Mouse (Mus musculus) MEL (cell line): ENCODE results near the gene Rexo1. TPM values are rescaled to one million over a fixed set of nuclear protein-coding genes. Genes with fewer than 3 reads are reported as not detected.

ENCODE experiments used
- DNase-seq: peaks from one replicate; pipeline ENCODE4 v3.0.0; 2011; ENCODE audit warnings: low read depth, low spot score
- H3K27ac ChIP-seq: 2 replicates; pipeline ENCODE4 v1.5.1; 2012; ENCODE audit warnings: low read depth, mild to moderate bottlenecking, control low read depth, low read length, moderate library complexity; ENCODE audit not compliant: control insufficient read depth
- H3K27me3 ChIP-seq, 2 experiments: fragments of 150-350 bp in 1 of 2; sonication (generic) in 1 of 2; 2 replicates each; pipeline ENCODE4 v1.6.1; 2012; ENCODE audit warnings: low read length in 2 of 2, mild to moderate bottlenecking in 2 of 2, improper control_type of control experiment in 1 of 2, moderate library complexity in 1 of 2; ENCODE audit not compliant: insufficient read depth in 2 of 2, control insufficient read depth in 1 of 2
- H3K36me3 ChIP-seq, 2 experiments: 2 replicates each; pipeline ENCODE4 v1.6.1; 2012 to 2014; ENCODE audit warnings: low read length in 2 of 2, improper control_type of control experiment in 1 of 2, inconsistent platforms in 1 of 2, mild to moderate bottlenecking in 1 of 2; ENCODE audit not compliant: insufficient read depth in 2 of 2, control insufficient read depth in 1 of 2
- H3K4me1 ChIP-seq, 2 experiments: fragments of 150-350 bp in 1 of 2; sonication (generic) in 1 of 2; 2 replicates each; pipeline ENCODE4 v1.6.1; 2012; ENCODE audit warnings: low read length in 2 of 2, improper control_type of control experiment in 1 of 2, mild to moderate bottlenecking in 1 of 2; ENCODE audit not compliant: insufficient read depth in 2 of 2, control insufficient read depth in 1 of 2
- H3K4me3 ChIP-seq, 2 experiments: fragments of 150-350 bp in 1 of 2; sonication (generic) in 1 of 2; 2 replicates each; pipeline ENCODE4 v1.5.1; 2012; ENCODE audit warnings: low read depth in 2 of 2, low read length in 2 of 2, mild to moderate bottlenecking in 2 of 2, moderate library complexity in 2 of 2, control low read depth in 1 of 2, improper control_type of control experiment in 1 of 2; ENCODE audit not compliant: control insufficient read depth in 1 of 2, insufficient read depth in 1 of 2
- H3K79me2 ChIP-seq: 2 replicates; pipeline ENCODE4 v1.6.1; 2012; ENCODE audit warnings: mild to moderate bottlenecking, low read length, moderate library complexity; ENCODE audit not compliant: control insufficient read depth, poor library complexity, insufficient read depth
- H3K9ac ChIP-seq: 2 replicates; pipeline ENCODE4 v1.6.1; 2012; ENCODE audit warnings: low read depth, mild to moderate bottlenecking, control low read depth, low read length, moderate library complexity; ENCODE audit not compliant: control insufficient read depth, poor library complexity, severe bottlenecking
- H3K9me3 ChIP-seq: fragments of 150-350 bp; sonication (generic); replicated peaks from 2 replicates; pipeline ENCODE4 v1.6.1; 2012; ENCODE audit warnings: mild to moderate bottlenecking, low read length, improper control_type of control experiment, moderate library complexity; ENCODE audit not compliant: insufficient read depth
- BHLHE40 ChIP-seq: IDR thresholded peaks from 2 replicates; pipeline ENCODE4 v1.6.1; 2012; ENCODE audit warnings: low read depth, mild to moderate bottlenecking, inconsistent platforms, low read length, improper control_type of control experiment, borderline replicate concordance
- CHD2 ChIP-seq: IDR thresholded peaks from 2 replicates; pipeline ENCODE4 v1.6.1; 2011; ENCODE audit warnings: low read length, improper control_type of control experiment
- ELF1 ChIP-seq: IDR thresholded peaks from 2 replicates; pipeline ENCODE4 v1.6.1; 2014; ENCODE audit warnings: low read depth, mild to moderate bottlenecking, inconsistent platforms, low read length, improper control_type of control experiment, moderate library complexity
- EP300 ChIP-seq, 2 experiments: IDR thresholded peaks; 2 replicates each; pipeline ENCODE4 v1.6.1; 2011; ENCODE audit warnings: improper control_type of control experiment in 2 of 2, low read length in 2 of 2, low read depth in 1 of 2, mild to moderate bottlenecking in 1 of 2
- ETS1 ChIP-seq: IDR thresholded peaks from 2 replicates; pipeline ENCODE4 v1.6.1; 2012; ENCODE audit warnings: low read depth, mild to moderate bottlenecking, inconsistent platforms, low read length, improper control_type of control experiment, moderate library complexity
- GABPA ChIP-seq: IDR thresholded peaks from 2 replicates; pipeline ENCODE4 v1.6.1; 2012; ENCODE audit warnings: low read depth, mild to moderate bottlenecking, inconsistent platforms, low read length, improper control_type of control experiment, moderate library complexity
- GATA1 ChIP-seq: IDR thresholded peaks from 2 replicates; pipeline ENCODE4 v1.6.1; 2011; ENCODE audit warnings: low read depth, low read length, improper control_type of control experiment
- HCFC1 ChIP-seq: IDR thresholded peaks from 2 replicates; pipeline ENCODE4 v1.6.1; 2012; ENCODE audit warnings: low read depth, mild to moderate bottlenecking, inconsistent platforms, low read length, improper control_type of control experiment, moderate library complexity
- KAT2A ChIP-seq: conservative IDR thresholded peaks from 2 replicates; pipeline ENCODE4 v1.6.1; 2012; ENCODE audit warnings: low read depth, low read length, improper control_type of control experiment, inconsistent platforms
- MAFK ChIP-seq: IDR thresholded peaks from 2 replicates; pipeline ENCODE4 v1.6.1; 2011; ENCODE audit warnings: low read depth, mild to moderate bottlenecking, low read length, improper control_type of control experiment, borderline replicate concordance
- MAX ChIP-seq: IDR thresholded peaks from 2 replicates; pipeline ENCODE4 v1.6.1; 2011; ENCODE audit warnings: low read length, improper control_type of control experiment
- MEF2A ChIP-seq: IDR thresholded peaks from 2 replicates; pipeline ENCODE4 v1.6.1; 2014; ENCODE audit warnings: low read depth, mild to moderate bottlenecking, inconsistent platforms, low read length, improper control_type of control experiment; ENCODE audit not compliant: poor library complexity, insufficient replicate concordance, severe bottlenecking; ENCODE audit errors: extremely low read depth
- MXI1 ChIP-seq: IDR thresholded peaks from 2 replicates; pipeline ENCODE4 v1.6.1; 2011; ENCODE audit warnings: mild to moderate bottlenecking, low read depth, low read length, improper control_type of control experiment
- MYB ChIP-seq: IDR thresholded peaks from 2 replicates; pipeline ENCODE4 v1.6.1; 2011; ENCODE audit warnings: mild to moderate bottlenecking, low read depth, low read length, improper control_type of control experiment
- MYC ChIP-seq: IDR thresholded peaks from 2 replicates; pipeline ENCODE4 v1.6.1; 2011; ENCODE audit warnings: low read depth, mild to moderate bottlenecking, low read length, improper control_type of control experiment, moderate library complexity
- NELFE ChIP-seq: IDR thresholded peaks from 2 replicates; pipeline ENCODE4 v1.6.1; 2011; ENCODE audit warnings: low read depth, low read length, improper control_type of control experiment
- NRF1 ChIP-seq: IDR thresholded peaks from 2 replicates; pipeline ENCODE4 v1.6.1; 2014; ENCODE audit warnings: low read depth, mild to moderate bottlenecking, inconsistent platforms, low read length, improper control_type of control experiment, moderate library complexity; ENCODE audit not compliant: poor library complexity, insufficient read depth, severe bottlenecking
- RAD21 ChIP-seq: IDR thresholded peaks from 2 replicates; pipeline ENCODE4 v1.6.1; 2011; ENCODE audit warnings: mild to moderate bottlenecking, low read depth, low read length, improper control_type of control experiment
- RCOR1 ChIP-seq: IDR thresholded peaks from 2 replicates; pipeline ENCODE4 v1.6.1; 2012; ENCODE audit warnings: low read depth, mild to moderate bottlenecking, inconsistent platforms, low read length, improper control_type of control experiment
- TAL1 ChIP-seq: IDR thresholded peaks from 2 replicates; pipeline ENCODE4 v1.6.1; 2012; ENCODE audit warnings: mild to moderate bottlenecking, inconsistent platforms, low read length, moderate library complexity, mixed read lengths
- TBP ChIP-seq: IDR thresholded peaks from 2 replicates; pipeline ENCODE4 v1.8.0; 2011; ENCODE audit warnings: low read depth, low read length, improper control_type of control experiment
- UBTF ChIP-seq: IDR thresholded peaks from 2 replicates; pipeline ENCODE4 v1.6.1; 2012; ENCODE audit warnings: low read depth, mild to moderate bottlenecking, inconsistent platforms, low read length, improper control_type of control experiment, moderate library complexity, borderline replicate concordance; ENCODE audit not compliant: insufficient read depth
- USF1 ChIP-seq: IDR thresholded peaks from 2 replicates; pipeline ENCODE4 v1.6.1; 2014; ENCODE audit warnings: low read depth, mild to moderate bottlenecking, inconsistent platforms, low read length, improper control_type of control experiment, moderate library complexity
- USF2 ChIP-seq, 2 experiments: IDR thresholded peaks; 2 replicates each; pipeline ENCODE4 v1.6.1; 2011 to 2012; ENCODE audit warnings: improper control_type of control experiment in 2 of 2, low read length in 2 of 2, borderline replicate concordance in 1 of 2, inconsistent platforms in 1 of 2, low read depth in 1 of 2, mild to moderate bottlenecking in 1 of 2; ENCODE audit not compliant: insufficient read depth in 1 of 2
- ZMIZ1 ChIP-seq: IDR thresholded peaks from 2 replicates; pipeline ENCODE4 v1.6.1; 2012; ENCODE audit warnings: low read depth, mild to moderate bottlenecking, inconsistent platforms, low read length, improper control_type of control experiment, moderate library complexity
- polyA plus RNA-seq, 2 experiments: library from polyadenylated mRNA; stranded (reverse) in 1 of 2; unstranded in 1 of 2; fragments of >175 nt in 1 of 2; fragments of >200 nt in 1 of 2; gene quantifications; 2 replicates each; pipeline versions ENCODE4 v1.2.1 to v1.2.4; 2012; ENCODE audit warnings: low replicate concordance in 2 of 2, low read depth in 1 of 2; ENCODE audit not compliant: insufficient read length in 2 of 2, insufficient read depth in 1 of 2, missing spikeins in 1 of 2
- total RNA-seq: library from RNA; depleted of rRNA; stranded (reverse); fragments of 300-350 nt; gene quantifications from 2 replicates; pipeline ENCODE4 v1.2.3, GENCODE M21; 2012

Gene Rexo1
- total and polyA plus RNA-seq, 3 experiments = 14.7 to 54.6 TPM; not detected in 1

GRCm38 (mm10) chr10:80610116-80610785, 48.9 kb upstream of the Rexo1 start:
- Histone ChIP-seq H3K4me3 (no peak overlapping the region), H3K9me3 (no peaks in the 10 kb centered on the region), H3K27ac (no peak overlapping the region), H3K9ac (no peak overlapping the region), H3K4me1 (no peaks in the 10 kb centered on the region), H3K79me2 (peaks cover 14% of the 10 kb centered on the region), H3K27me3 (no peaks in the 10 kb centered on the region), H3K36me3 (peaks cover 0 to 4% of the 10 kb centered on the region in 2 experiments; a peak in 1 of 4 replicates)
- DNase-seq = no peak
- TF ChIP-seq MAX (no peak), TBP (no peak), EP300 (IDR thresholded peaks at IDR 0.05; ENCODE audit: low read depth in 1 of 2, low read length in 2 of 2) (no peak), RCOR1 (no peak), MYB (no peak), GATA1 (no peak), USF2 (IDR thresholded peaks at IDR 0.05; ENCODE audit: borderline replicate concordance in 1 of 2, insufficient read depth in 1 of 2, low read depth in 1 of 2, low read length in 2 of 2) (no peak), MYC (no peak), ELF1 (no peak), ZMIZ1 (no peak), RAD21 (no peak), UBTF (no peak), ETS1 (no peak), HCFC1 (no peak), CHD2 (no peak), GABPA (no peak), NRF1 (no peak), NELFE (no peak), MAFK (no peak)

- no peak overlapping the region for H3K4me3 ChIP-seq
- no peaks in the 10 kb centered on the region for H3K9me3 ChIP-seq
- H3K36me3 ChIP-seq = peaks cover 0 to 4% of the 10 kb centered on the region in 2 experiments; a peak in 1 of 4 replicates
- DNase-seq = no peak
- no peak overlapping the region for H3K27ac ChIP-seq
- H3K4me1 ChIP-seq = no peaks in the 10 kb centered on the region
- TF ChIP-seq MYC (no peak), KAT2A (no peak), ELF1 (no peak), USF1 (no peak), MXI1 (no peak), TAL1 (no peak), EP300 (IDR thresholded peaks at IDR 0.05; ENCODE audit: low read depth in 1 of 2, low read length in 2 of 2) (no peak), MYB (no peak), MEF2A (no peak), USF2 (IDR thresholded peaks at IDR 0.05; ENCODE audit: borderline replicate concordance in 1 of 2, insufficient read depth in 1 of 2, low read depth in 1 of 2, low read length in 2 of 2) (no peak), HCFC1 (no peak), BHLHE40 (no peak)
- no peak overlapping the region for H3K9ac ChIP-seq
- no peaks in the 10 kb centered on the region for H3K27me3 ChIP-seq
- peaks cover 23% of the 10 kb centered on the region for H3K79me2 ChIP-seq
Measured at GRCm38 (mm10) chr10:80609269-80609924, 48.0 kb upstream of the Rexo1 start.
